Mouse (Mus musculus): ENCODE measurements at regions not wholly inside any gene's neighbourhood (a gene's known extent, or its start where the extent isn't known, plus 50 kb on each side); places are given as distances from the start of the nearest gene placed in this dataset.

DNA sequence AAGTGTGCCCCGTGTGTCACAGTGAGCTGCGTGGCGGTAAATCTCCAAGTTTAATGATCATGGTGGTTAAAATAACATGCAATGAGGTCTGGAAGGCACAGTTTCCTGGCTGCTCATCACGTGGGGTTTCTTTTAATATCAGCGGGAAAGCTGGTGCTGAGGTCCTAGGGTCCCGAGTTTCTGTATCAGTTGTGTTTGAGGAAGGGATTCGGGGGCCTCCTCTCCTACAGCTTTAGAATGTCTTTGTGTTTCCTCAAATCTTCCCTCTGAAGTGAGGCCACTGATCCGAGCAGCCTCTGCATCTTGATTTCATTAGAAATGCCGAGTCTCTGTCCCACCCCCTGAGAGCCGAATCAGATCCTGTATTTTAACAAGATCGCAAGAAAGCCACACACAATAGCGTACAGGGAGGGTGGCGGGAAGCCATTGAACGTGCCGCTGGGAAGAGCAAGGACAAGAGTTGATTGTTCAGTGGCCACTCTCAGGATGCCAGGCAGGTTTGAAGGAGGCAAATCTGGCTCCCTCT is 215.5 kb downstream of the Ppp4r2 start:
- no peak for DNase-seq

DNA sequence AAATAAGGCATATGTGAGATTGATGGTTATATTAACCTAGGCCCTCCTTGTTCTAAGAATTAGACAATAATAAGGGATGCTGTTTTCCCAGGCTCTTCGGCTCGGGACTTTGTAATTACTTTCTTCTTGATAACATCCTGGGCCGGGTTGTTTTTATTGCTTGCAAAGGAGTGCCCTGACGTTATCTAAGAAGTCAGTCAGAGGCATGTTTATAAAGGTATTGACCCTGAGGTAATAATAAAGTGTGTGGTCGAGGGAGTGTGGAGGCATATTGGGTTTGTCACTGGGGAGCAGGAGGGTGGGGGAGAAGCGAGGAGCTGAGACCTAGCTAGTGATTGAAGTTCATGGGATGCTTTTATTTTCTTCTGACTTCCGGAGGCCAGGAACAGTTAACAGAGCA is 221.5 kb downstream of the Ppp4r2 start:
- DNase-seq: no peak

DNA sequence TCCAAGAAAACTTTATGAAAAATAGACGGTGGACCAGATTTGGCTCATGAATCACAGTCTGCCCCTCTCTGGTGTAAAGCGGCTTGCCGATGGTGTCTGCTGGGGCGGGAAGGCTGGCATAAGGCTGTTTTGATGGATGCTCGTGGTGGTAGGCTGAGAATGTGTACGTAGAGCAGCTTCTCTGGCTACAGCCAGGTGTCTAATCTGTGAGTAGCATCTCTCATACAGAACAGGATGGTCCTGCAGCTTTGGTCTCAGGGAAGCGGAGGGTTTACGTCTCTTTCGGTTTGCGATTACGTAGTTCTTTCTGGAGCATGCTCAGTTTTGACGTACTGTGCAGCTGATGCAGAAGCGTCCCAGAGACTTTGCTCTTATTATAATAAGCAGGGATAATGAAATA is 222.9 kb downstream of the Ppp4r2 start:
- no peak for DNase-seq

- DNase-seq: peak in 1 of 2 experiments; percentile 8
These were observed 225.6 kb downstream of the Ppp4r2 start for GRCm38 (mm10) chr6:101059058-101059457.

GRCm38 (mm10) chr6:101062186-101062585 is 228.8 kb downstream of the Ppp4r2 start:
- DNase-seq: no peak

DNA sequence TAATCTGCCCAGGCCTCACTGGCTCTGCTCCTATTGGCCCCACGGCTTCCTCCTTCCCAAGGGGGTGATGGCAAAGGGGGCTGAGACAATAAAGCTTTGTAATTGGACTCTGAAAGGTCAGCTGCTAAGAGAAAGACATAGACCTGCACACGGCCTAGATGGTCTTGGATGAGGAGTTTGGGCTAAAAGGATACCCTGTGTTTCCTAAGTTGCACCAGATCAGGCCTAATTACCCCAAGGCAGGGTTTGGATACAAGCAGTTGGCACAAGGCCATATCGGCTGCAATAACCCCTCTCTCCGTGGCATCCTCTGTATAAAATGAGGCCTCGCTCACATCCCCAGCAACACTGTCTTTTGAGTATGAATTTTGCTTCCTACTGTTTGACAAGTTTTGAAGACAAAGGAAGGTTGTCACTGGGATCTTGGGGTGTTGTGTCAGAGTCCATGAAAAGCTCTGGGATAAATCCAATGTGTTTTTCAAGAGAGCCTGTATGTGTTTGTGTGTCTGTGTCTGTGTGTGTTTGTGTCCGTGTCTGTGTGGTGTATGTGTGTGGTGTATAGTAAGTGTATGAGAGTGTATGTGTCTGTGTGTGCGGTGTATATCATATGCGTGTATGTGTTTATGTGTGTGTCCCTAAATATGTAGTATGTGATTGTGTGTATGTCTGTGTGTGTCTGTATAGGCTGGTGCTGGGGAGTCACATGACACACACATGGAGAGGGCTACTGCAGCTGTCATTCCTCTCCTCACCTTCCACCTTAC is 242.5 kb downstream of the Ppp4r2 start:
- DNase-seq: no peak

DNA sequence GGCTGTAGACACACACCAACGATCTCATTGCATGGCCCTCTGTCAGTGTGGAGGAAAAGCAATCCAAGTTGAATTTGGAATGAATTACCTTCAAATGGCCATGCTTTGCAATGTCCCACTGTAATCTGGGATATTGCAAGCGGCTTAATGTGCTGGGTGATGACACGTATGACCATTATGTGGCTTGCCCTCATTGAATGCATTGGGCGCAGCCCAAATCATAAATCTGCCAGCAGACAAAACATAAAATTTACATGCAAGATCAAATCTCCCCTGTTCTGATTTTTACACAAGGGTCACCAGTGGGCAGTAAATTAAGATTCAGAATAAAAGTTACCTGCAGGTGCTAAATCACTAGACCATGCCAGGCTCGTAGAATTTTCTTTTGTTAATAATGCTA is 244.9 kb downstream of the Ppp4r2 start:
- no peak for DNase-seq

DNA sequence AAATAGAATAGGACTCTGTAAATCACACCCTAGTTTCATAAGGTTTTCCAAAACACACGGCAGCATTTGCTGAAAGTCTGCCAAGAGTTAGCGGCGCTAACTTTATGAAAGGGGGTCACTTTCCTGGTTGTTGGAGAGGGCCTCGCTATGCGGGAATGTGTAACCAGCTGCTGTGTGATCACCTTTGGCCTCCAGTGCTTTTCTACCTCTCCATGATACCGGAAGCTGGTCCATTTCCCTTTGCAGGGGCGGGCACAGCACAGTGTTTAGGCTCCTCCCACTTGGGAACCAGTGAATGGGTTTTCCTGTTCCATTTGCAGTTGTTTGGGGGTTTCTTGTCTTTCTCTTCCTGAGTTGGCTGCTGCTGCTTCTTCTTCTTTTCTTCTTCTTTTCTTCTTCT is 250.3 kb downstream of the Ppp4r2 start:
- peak; percentile 11 to 15 for DNase-seq

- no peak for DNase-seq
These were observed 258.8 kb downstream of the Ppp4r2 start for GRCm38 (mm10) chr6:101092179-101092578.
